In the genomic region with DNA sequence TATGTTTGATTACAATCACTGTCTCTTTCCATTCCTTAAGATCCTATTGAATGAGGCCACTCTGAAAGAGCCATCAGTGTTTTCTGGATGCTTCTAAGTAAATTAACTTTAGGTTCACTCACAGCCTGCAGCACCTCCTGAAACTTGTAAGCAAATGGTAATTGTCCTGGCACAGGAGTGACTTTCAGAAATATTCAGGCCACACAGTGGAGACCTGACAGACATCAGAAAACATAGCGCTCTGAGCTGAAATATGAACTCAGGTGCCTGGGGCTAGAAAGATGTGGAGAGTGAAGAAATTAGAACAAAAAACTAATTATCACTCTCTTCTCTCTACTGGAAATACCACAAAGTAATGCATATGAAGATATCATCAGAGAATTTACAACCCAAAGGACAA, we compare ENCODE assay signal across 28 mouse cellular contexts. TPM values are rescaled to one million over a fixed set of nuclear protein-coding genes. Genes with fewer than 3 reads are reported as not detected.
"Had no signal": no experiment of that assay in that cellular context is flagged by ENCODE, and none has a peak within 500 bp of the region (broad histone marks: within the 10 kb centered on the region; RNA-seq: fewer than 3 reads in every experiment).

No protein-coding gene starts in this region.

- H3K27ac ChIP-seq: heart, embryonic 13.5 days; heart, embryonic 15.5 days; hindbrain, embryonic 13.5 days; hindbrain, embryonic 15.5 days; hindbrain, postnatal 0 days; kidney, embryonic 15.5 days; kidney, postnatal 0 days; limb, embryonic 13.5 days; limb, embryonic 15.5 days; liver, embryonic 12.5 days; liver, embryonic 14.5 days had no signal

- H3K27me3 ChIP-seq: heart, embryonic 13.5 days; heart, embryonic 15.5 days; hindbrain, embryonic 13.5 days; hindbrain, embryonic 15.5 days; kidney, embryonic 15.5 days; limb, embryonic 13.5 days; limb, embryonic 15.5 days; liver, embryonic 12.5 days had no signal

- H3K9me3 ChIP-seq: heart, embryonic 13.5 days; heart, embryonic 15.5 days; hindbrain, embryonic 13.5 days; hindbrain, embryonic 15.5 days; kidney, embryonic 15.5 days; limb, embryonic 13.5 days; limb, embryonic 15.5 days; liver, embryonic 12.5 days had no signal

- DNase-seq: gastrocnemius, postnatal 14 days; gastrocnemius, postnatal 36 days; heart, adult 18-20 months; heart, postnatal 14 days; heart, postnatal 36 days; kidney, adult 11 months; kidney, adult 2 months; kidney, adult 9 months; kidney, postnatal 14 days; kidney, postnatal 36 days; layer of hippocampus, adult 9-11 months; layer of hippocampus, postnatal 36 days; left cerebral cortex, postnatal 4 days had no signal

- H3K9ac ChIP-seq: heart, embryonic 13.5 days; heart, embryonic 15.5 days; hindbrain, embryonic 13.5 days; hindbrain, embryonic 15.5 days; kidney, embryonic 15.5 days; limb, embryonic 13.5 days; limb, embryonic 15.5 days; liver, embryonic 12.5 days; liver, embryonic 14.5 days had no signal

- ATAC-seq: hindbrain, postnatal 0 days; intestine, embryonic 16.5 days; liver, embryonic 12.5 days had no signal

- H3K4me3 ChIP-seq: heart, embryonic 13.5 days; heart, embryonic 15.5 days; hindbrain, embryonic 13.5 days; hindbrain, embryonic 15.5 days; kidney, embryonic 15.5 days; limb, embryonic 13.5 days; limb, embryonic 15.5 days; liver, embryonic 12.5 days had no signal

- H3K4me1 ChIP-seq: hindbrain, embryonic 15.5 days had no signal

- H3K4me2 ChIP-seq: heart, embryonic 11.5 days; heart, embryonic 13.5 days; heart, embryonic 15.5 days; hindbrain, embryonic 13.5 days; hindbrain, embryonic 15.5 days; kidney, embryonic 15.5 days; limb, embryonic 13.5 days; limb, embryonic 15.5 days; liver, embryonic 12.5 days had no signal

RNA-seq across cellular contexts. Expression of a gene that starts 33.7 kb away (rescaled TPM):
- polyA plus RNA-seq: kidney, adult 2 months; large intestine, adult 2 months; liver, adult 2 months had no signal
